Mouse (Mus musculus) B cell, adult 2 months (primary cell): ENCODE results near the gene Cdk20.
A peak's percentile ranks its signal among the peaks of the same experiment; 100 is the strongest.

Experiments
- DNase-seq, 2 experiments: peaks; one replicate each; pipeline ENCODE4 v3.0.0; 2022

Cdk20 gene

GRCm38 (mm10) chr13:64432017-64432995 is at the start of gene Cdk20:
TSS of gene Cdk20 (plus strand) at chr13:64432314.
- peak; percentile 73 for DNase-seq

GRCm38 (mm10) chr13:64384937-64385336 is 47.2 kb upstream of the Cdk20 start:
- no peak for DNase-seq

- DNase-seq = no peak
Observed at GRCm38 (mm10) chr13:64386048-64386447, 46.1 kb upstream of the Cdk20 start.

- no peak for DNase-seq
Observed at GRCm38 (mm10) chr13:64388415-64388814, 43.7 kb upstream of the Cdk20 start.

GRCm38 (mm10) chr13:64396979-64397378 is 35.1 kb upstream of the Cdk20 start:
- no peak for DNase-seq

GRCm38 (mm10) chr13:64398065-64398464 is 34.0 kb upstream of the Cdk20 start:
- DNase-seq = no peak

GRCm38 (mm10) chr13:64399906-64400305 is 32.2 kb upstream of the Cdk20 start:
- DNase-seq = no peak

GRCm38 (mm10) chr13:64400801-64401361 is 31.2 kb upstream of the Cdk20 start:
- DNase-seq = no peak

GRCm38 (mm10) chr13:64402006-64402405 is 30.1 kb upstream of the Cdk20 start:
- DNase-seq = no peak

GRCm38 (mm10) chr13:64402504-64402949 is 29.6 kb upstream of the Cdk20 start:
- no peak for DNase-seq

- no peak for DNase-seq
Observed at GRCm38 (mm10) chr13:64402951-64403460, 29.1 kb upstream of the Cdk20 start.

GRCm38 (mm10) chr13:64403519-64403918 is 28.6 kb upstream of the Cdk20 start:
- DNase-seq = no peak

- DNase-seq = no peak
Observed at GRCm38 (mm10) chr13:64405550-64405949, 26.6 kb upstream of the Cdk20 start.

- DNase-seq = no peak
Observed at GRCm38 (mm10) chr13:64407992-64408391, 24.1 kb upstream of the Cdk20 start.

GRCm38 (mm10) chr13:64410604-64411003 is 21.5 kb upstream of the Cdk20 start:
- no peak for DNase-seq

GRCm38 (mm10) chr13:64411282-64411681 is 20.8 kb upstream of the Cdk20 start:
- no peak for DNase-seq

- DNase-seq = no peak
Observed at GRCm38 (mm10) chr13:64412752-64413257, 19.3 kb upstream of the Cdk20 start.

GRCm38 (mm10) chr13:64415659-64416058 is 16.5 kb upstream of the Cdk20 start:
- DNase-seq = no peak

GRCm38 (mm10) chr13:64416955-64417601 is 15.0 kb upstream of the Cdk20 start:
- DNase-seq = no peak

- DNase-seq = no peak
Observed at GRCm38 (mm10) chr13:64420847-64421246, 11.3 kb upstream of the Cdk20 start.

GRCm38 (mm10) chr13:64421386-64421785 is 10.7 kb upstream of the Cdk20 start:
- DNase-seq = no peak

GRCm38 (mm10) chr13:64421952-64422606 is 10.0 kb upstream of the Cdk20 start:
- no peak for DNase-seq

- no peak for DNase-seq
Observed at GRCm38 (mm10) chr13:64422607-64422957, 9.5 kb upstream of the Cdk20 start.
